Mouse (Mus musculus) neural tube, embryonic 13.5 days (tissue): ENCODE measurements around the gene Sh3gl1. TPM values are rescaled to one million over a fixed set of nuclear protein-coding genes. Genes with fewer than 3 reads are reported as not detected.
A peak's percentile ranks its signal among the peaks of the same experiment; 100 is the strongest.

Source experiments
- ATAC-seq: fragments of 200-750 bp; cut with Nextera tagmentation; 2 replicates; pipeline ENCODE4 v1.8.0; 2017; ENCODE audit warnings: low read depth, mild to moderate bottlenecking, moderate TSS enrichment, moderate library complexity
- H3K27ac ChIP-seq: fragments of 300-500 bp; sonication (generic); replicated peaks from 2 replicates; pipeline ENCODE4 v1.5.1; 2015; ENCODE audit warnings: moderate library complexity, mild to moderate bottlenecking, inconsistent platforms
- H3K27me3 ChIP-seq: fragments of 300-500 bp; sonication (generic); 2 replicates; pipeline ENCODE4 v1.6.1; 2015; ENCODE audit warnings: mild to moderate bottlenecking, inconsistent platforms
- H3K36me3 ChIP-seq: fragments of 300-500 bp; sonication (generic); 2 replicates; pipeline ENCODE4 v1.6.1; 2015; ENCODE audit warnings: mild to moderate bottlenecking, inconsistent platforms
- H3K4me1 ChIP-seq: fragments of 300-500 bp; sonication (generic); replicated peaks from 2 replicates; pipeline ENCODE4 v1.6.1; 2015; ENCODE audit warnings: inconsistent platforms
- H3K4me2 ChIP-seq: fragments of 300-500 bp; sonication (generic); 2 replicates; pipeline ENCODE4 v1.6.1; 2015; ENCODE audit warnings: inconsistent platforms, mild to moderate bottlenecking, moderate library complexity
- H3K4me3 ChIP-seq: fragments of 300-500 bp; sonication (generic); 2 replicates; pipeline ENCODE4 v1.5.1; 2015; ENCODE audit warnings: mild to moderate bottlenecking, inconsistent platforms
- H3K9ac ChIP-seq: fragments of 300-500 bp; sonication (generic); 2 replicates; pipeline ENCODE4 v1.6.1; 2015; ENCODE audit warnings: moderate library complexity, mild to moderate bottlenecking, inconsistent platforms
- H3K9me3 ChIP-seq: fragments of 300-500 bp; sonication (generic); 2 replicates; pipeline ENCODE4 v1.6.1; 2016; ENCODE audit warnings: inconsistent platforms
- WGBS: fragments of 180-500 bp; shearing (Covaris S2); methylation state at CpG from one replicate; pipeline ENCODE4 v1.1.7; 2015; 5-methylcytosine and 5-hydroxymethylcytosine counted together
- polyA plus RNA-seq: library from polyadenylated mRNA; unstranded; fragments of >200 nt; fragmentation: Nextera tagmentation; extraction: Ambion mirVana; gene quantifications from 2 replicates; pipeline ENCODE4 v1.2.1, GENCODE M21; 2015

Gene Sh3gl1
- polyA plus RNA-seq, 1 experiment from 2014 or later: 114 TPM

DNA sequence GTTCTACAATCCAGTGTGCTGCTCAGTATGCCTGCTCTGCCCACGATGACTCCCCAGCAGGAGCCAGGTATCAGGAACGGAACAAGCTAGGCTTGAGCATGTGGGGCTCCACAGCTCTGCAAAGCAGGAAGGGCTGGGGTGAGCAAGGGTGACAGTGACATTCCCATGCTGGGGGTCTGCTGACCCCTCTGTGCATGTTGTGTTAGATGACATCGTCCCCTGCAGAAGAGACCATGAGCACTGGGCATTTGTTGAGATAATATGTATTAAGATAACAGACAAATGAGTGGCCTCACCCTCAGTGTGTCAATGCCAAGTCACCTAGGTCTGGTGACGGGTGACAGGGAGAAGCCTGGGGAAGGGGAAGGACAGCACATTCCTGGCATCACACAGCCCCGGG lies 11.5 kb downstream of the Sh3gl1 start:
- Histone ChIP-seq H3K4me1 (peaks cover 51% of the 10 kb centered on the region), H3K4me3 (no peak overlapping the region), H3K27me3 (no peaks in the 10 kb centered on the region), H3K4me2 (no peak overlapping the region), H3K36me3 (peaks cover 31% of the 10 kb centered on the region), H3K9ac (no peak overlapping the region), H3K9me3 (no peaks in the 10 kb centered on the region), H3K27ac (no peak overlapping the region)
- no peak for ATAC-seq
- 79% methylated on average over 5 of the region's 5 CpGs for WGBS

GRCm38 (mm10) chr17:56024476-56024875 lies 12.0 kb downstream of the Sh3gl1 start:
- H3K36me3 ChIP-seq: peaks cover 31% of the 10 kb centered on the region
- H3K27ac ChIP-seq: no peak overlapping the region
- no peak overlapping the region for H3K4me3 ChIP-seq
- H3K9me3 ChIP-seq: no peaks in the 10 kb centered on the region
- peaks cover 48% of the 10 kb centered on the region for H3K4me1 ChIP-seq
- 81% methylated on average over 2 of the region's 2 CpGs for WGBS
- ATAC-seq: no peak
- no peak overlapping the region for H3K4me2 ChIP-seq
- no peak overlapping the region for H3K9ac ChIP-seq
- H3K27me3 ChIP-seq: no peaks in the 10 kb centered on the region

DNA sequence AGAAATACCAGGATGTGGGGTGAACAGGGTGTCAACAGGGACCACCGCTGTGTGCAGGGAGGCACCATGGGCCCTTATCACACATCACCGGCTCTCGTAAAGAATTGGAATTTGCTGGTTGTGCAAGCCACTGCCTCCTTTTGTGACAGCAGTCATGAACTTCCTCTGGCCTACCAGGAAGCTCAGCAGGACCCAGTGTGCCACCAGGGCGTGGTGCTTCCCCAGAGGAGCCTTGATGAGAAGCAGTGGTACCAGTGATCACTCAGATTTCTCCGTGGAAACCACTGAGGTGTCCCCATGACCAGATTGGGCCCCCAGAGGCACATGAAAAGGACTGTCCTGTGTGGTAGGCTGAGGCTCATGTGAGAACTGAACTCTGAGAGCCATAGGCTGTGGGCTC lies 13.0 kb downstream of the Sh3gl1 start:
- H3K4me2 ChIP-seq: no peak overlapping the region
- no peaks in the 10 kb centered on the region for H3K9me3 ChIP-seq
- peak overlapping the region; percentile 9; the same call in 1 of the 2 replicates for H3K9ac ChIP-seq
- ATAC-seq: no peak
- H3K27me3 ChIP-seq: no peaks in the 10 kb centered on the region
- H3K27ac ChIP-seq: peak overlapping the region; percentile 56
- peaks cover 43% of the 10 kb centered on the region for H3K4me1 ChIP-seq
- 84% methylated on average over 5 of the region's 5 CpGs for WGBS
- no peak overlapping the region for H3K4me3 ChIP-seq
- H3K36me3 ChIP-seq: peaks cover 32% of the 10 kb centered on the region

DNA sequence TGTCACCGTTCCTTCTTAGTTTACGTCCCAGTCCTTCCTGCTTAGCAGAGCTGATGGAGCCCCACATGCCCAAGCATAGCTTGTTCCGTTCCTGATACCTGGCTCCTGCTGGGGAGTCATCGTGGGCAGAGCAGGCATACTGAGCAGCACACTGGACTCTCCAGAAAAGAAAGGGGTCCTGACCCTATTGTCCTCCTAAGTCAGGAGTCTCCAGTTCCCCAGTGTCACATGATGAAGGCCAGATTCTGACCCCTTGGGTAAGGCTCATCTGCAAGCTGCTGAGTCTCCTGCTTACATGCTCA lies 13.5 kb downstream of the Sh3gl1 start:
- 78% methylated on average over 4 of the region's 4 CpGs for WGBS
- ATAC-seq: no peak

GRCm38 (mm10) chr17:56022131-56022988 lies 14.1 kb downstream of the Sh3gl1 start:
- H3K9ac ChIP-seq: no peak overlapping the region
- peaks cover 36% of the 10 kb centered on the region for H3K4me1 ChIP-seq
- no peaks in the 10 kb centered on the region for H3K27me3 ChIP-seq
- no peaks in the 10 kb centered on the region for H3K9me3 ChIP-seq
- ATAC-seq: no peak
- no peak overlapping the region for H3K4me3 ChIP-seq
- 47% methylated on average over 2 of the region's 2 CpGs for WGBS
- no peak overlapping the region for H3K4me2 ChIP-seq
- peaks cover 36% of the 10 kb centered on the region for H3K36me3 ChIP-seq
- H3K27ac ChIP-seq: peak overlapping the region; percentile 20; the same call in 1 of the 2 replicates

More for the DNA sequence above, 13.5 kb downstream of the Sh3gl1 start:
- Histone ChIP-seq H3K9me3 (no peaks in the 10 kb centered on the region), H3K27me3 (no peaks in the 10 kb centered on the region), H3K4me3 (no peak overlapping the region), H3K36me3 (peaks cover 33% of the 10 kb centered on the region), H3K4me1 (peaks cover 42% of the 10 kb centered on the region), H3K27ac (peak overlapping the region; percentile 56; the same call in 1 of the 2 replicates), H3K4me2 (no peak overlapping the region), H3K9ac (no peak overlapping the region)

DNA sequence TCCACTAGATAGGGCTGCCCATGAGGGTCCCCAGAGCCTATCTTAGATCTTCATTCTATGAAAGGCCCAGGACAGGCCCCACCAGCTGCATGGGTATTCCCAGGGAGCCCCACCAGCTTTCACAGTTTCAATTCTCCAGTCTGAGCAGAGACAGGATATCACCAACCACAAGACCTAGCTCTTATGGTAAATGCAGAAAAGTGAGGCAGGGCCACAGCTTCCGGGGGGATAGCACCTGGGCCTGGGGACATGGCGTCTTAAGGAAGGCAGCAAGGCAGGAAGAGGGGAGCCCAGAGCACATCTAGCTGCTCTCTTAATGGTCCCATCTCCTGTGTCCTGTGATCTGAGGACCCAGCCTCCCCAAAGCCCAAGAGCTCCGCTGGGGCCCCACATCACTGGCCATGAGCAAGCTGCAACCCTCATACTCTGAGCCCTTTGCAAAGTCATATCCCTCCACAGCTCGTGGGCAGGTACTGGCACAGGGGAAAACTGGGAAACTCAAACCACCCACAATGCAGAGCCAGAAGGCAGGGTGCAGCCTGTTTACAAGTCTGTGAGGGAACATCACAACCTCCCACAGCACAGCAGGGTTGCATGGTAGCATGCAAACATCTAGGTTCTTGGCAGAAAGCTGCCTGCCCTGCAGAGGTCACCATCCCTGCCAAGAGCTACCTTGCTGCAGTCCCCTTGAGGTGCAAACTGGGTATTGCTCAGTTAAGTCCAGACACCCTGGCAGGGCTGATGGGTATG lies 15.1 kb downstream of the Sh3gl1 start:
- peaks cover 26% of the 10 kb centered on the region for H3K4me1 ChIP-seq
- no peaks in the 10 kb centered on the region for H3K27me3 ChIP-seq
- peaks cover 46% of the 10 kb centered on the region for H3K36me3 ChIP-seq
- ATAC-seq: no peak
- no peak overlapping the region for H3K9ac ChIP-seq
- H3K4me3 ChIP-seq: no peak overlapping the region
- no peak overlapping the region for H3K4me2 ChIP-seq
- no peaks in the 10 kb centered on the region for H3K9me3 ChIP-seq
- H3K27ac ChIP-seq: peak overlapping the region; percentile 20
- 84% methylated on average over 4 of the region's 4 CpGs for WGBS

DNA sequence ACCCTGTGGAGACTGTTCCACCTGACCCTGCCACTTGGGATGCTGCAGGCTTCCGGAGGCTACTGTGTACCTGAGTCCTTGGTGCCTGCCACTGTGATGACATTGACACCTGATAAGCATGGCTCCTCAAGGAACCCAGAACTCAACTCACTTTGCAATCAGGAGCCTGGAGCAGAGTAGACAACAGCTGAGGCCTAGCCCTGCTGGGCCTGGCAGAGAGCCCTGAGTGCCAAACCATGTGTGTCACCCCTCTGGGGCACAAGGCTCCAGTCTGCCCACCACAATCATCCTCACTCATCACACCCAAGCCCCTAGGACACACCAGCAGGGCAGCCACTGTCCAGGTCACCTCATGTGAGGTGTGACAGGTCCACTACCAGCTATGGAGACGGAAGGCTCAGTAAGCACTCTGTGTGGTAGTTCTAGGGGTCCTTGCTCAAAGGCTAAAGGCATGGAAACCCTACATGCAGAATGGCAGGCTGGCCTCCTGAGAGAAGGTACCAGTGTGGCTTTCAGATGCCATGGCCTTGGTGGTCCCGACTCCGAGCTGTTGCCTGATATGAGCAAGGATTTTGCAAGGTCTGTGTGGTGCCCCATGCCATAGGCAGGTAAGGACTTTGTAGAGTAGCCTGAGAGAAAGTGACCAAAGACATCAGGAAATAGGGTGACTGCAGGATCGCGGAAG lies 15.9 kb downstream of the Sh3gl1 start:
- Histone ChIP-seq H3K36me3 (peaks cover 54% of the 10 kb centered on the region), H3K4me2 (no peak overlapping the region), H3K4me1 (peaks cover 26% of the 10 kb centered on the region), H3K9ac (no peak overlapping the region), H3K4me3 (no peak overlapping the region), H3K9me3 (no peaks in the 10 kb centered on the region), H3K27ac (peak overlapping the region; percentile 20), H3K27me3 (no peaks in the 10 kb centered on the region)
- ATAC-seq: no peak
- 89% methylated on average over 6 of the region's 6 CpGs for WGBS

GRCm38 (mm10) chr17:56018347-56019131 lies 17.9 kb downstream of the Sh3gl1 start:
- peak overlapping the region; percentile 38; the same call in 1 of the 2 replicates for H3K27ac ChIP-seq
- 76% methylated on average over 20 of the region's 20 CpGs for WGBS

GRCm38 (mm10) chr17:56017848-56018247 lies 18.6 kb downstream of the Sh3gl1 start:
- H3K27me3 ChIP-seq: no peaks in the 10 kb centered on the region
- WGBS: 92% methylated on average over 7 of the region's 7 CpGs
- H3K9me3 ChIP-seq: no peaks in the 10 kb centered on the region
- H3K27ac ChIP-seq: 0 out of 2 replicates have a peak overlapping the region, but pooled peaks have one; percentile 38
- peaks cover 15% of the 10 kb centered on the region for H3K4me1 ChIP-seq
- ATAC-seq: no peak
- peaks cover 74% of the 10 kb centered on the region for H3K36me3 ChIP-seq
- H3K4me2 ChIP-seq: no peak overlapping the region
- H3K9ac ChIP-seq: no peak overlapping the region
- H3K4me3 ChIP-seq: no peak overlapping the region

More at GRCm38 (mm10) chr17:56018347-56019131, 17.9 kb downstream of the Sh3gl1 start:
- no peaks in the 10 kb centered on the region for H3K27me3 ChIP-seq
- peaks cover 67% of the 10 kb centered on the region for H3K36me3 ChIP-seq
- no peak overlapping the region for H3K9ac ChIP-seq
- no peak overlapping the region for H3K4me3 ChIP-seq
- no peaks in the 10 kb centered on the region for H3K9me3 ChIP-seq
- H3K4me2 ChIP-seq: no peak overlapping the region
- H3K4me1 ChIP-seq: peaks cover 22% of the 10 kb centered on the region
- peak; percentile 9; the same call in 1 of the 2 replicates for ATAC-seq

- no peak overlapping the region for H3K27ac ChIP-seq
- no peak overlapping the region for H3K4me3 ChIP-seq
- H3K4me1 ChIP-seq: peaks cover 13% of the 10 kb centered on the region
- no peak for ATAC-seq
- no peak overlapping the region for H3K4me2 ChIP-seq
- WGBS: 82% methylated on average over 15 of the region's 15 CpGs
- no peaks in the 10 kb centered on the region for H3K27me3 ChIP-seq
- no peak overlapping the region; the same call in 1 of the 2 replicates for H3K9ac ChIP-seq
- peaks cover 79% of the 10 kb centered on the region for H3K36me3 ChIP-seq
- H3K9me3 ChIP-seq: no peaks in the 10 kb centered on the region
Measured at GRCm38 (mm10) chr17:56016793-56017785, 19.3 kb downstream of the Sh3gl1 start.
